Mouse (Mus musculus): ENCODE results near the gene Hist3h2a. TPM values are rescaled to one million over a fixed set of nuclear protein-coding genes. Genes with fewer than 3 reads are reported as not detected.

Hist3h2a gene
- polyA plus RNA-seq, 1 experiment from 2014 or later = 155 TPM

GRCm38 (mm10) chr11:58999158-58999557 is 44.7 kb downstream of the Hist3h2a start:
- H3K9me3 ChIP-seq = no peaks in the 10 kb centered on the region
- no peak overlapping the region for H3K4me2 ChIP-seq (replicated peaks)
- no peaks in the 10 kb centered on the region for H3K36me3 ChIP-seq
- H3K27ac ChIP-seq (replicated peaks) = no peak overlapping the region
- H3K27me3 ChIP-seq = peaks cover 7% of the 10 kb centered on the region; the same call in 1 of the 2 replicates
- peaks cover 7% of the 10 kb centered on the region; the same call in 1 of the 2 replicates for H3K4me1 ChIP-seq
- no peak for ATAC-seq (replicated peaks)
- WGBS = 64% methylated on average over 11 of the region's 11 CpGs
- H3K4me3 ChIP-seq = no peak overlapping the region
- no peak overlapping the region for H3K9ac ChIP-seq (replicated peaks)

- no peak overlapping the region for H3K4me3 ChIP-seq
- H3K36me3 ChIP-seq = no peaks in the 10 kb centered on the region
- no peaks in the 10 kb centered on the region for H3K9me3 ChIP-seq
- H3K4me1 ChIP-seq = 0 out of 2 replicates have a peak, but pooled peaks cover under 1% of the 10 kb centered on the region
- H3K27me3 ChIP-seq = peaks cover 6% of the 10 kb centered on the region; the same call in 1 of the 2 replicates
- 79% methylated on average over 6 of the region's 6 CpGs for WGBS
- H3K27ac ChIP-seq (replicated peaks) = no peak overlapping the region
- no peak for ATAC-seq (replicated peaks)
- no peak overlapping the region for H3K9ac ChIP-seq (replicated peaks)
- no peak overlapping the region for H3K4me2 ChIP-seq (replicated peaks)
Observed at GRCm38 (mm10) chr11:58999830-59000229, 45.3 kb downstream of the Hist3h2a start.

- H3K4me1 ChIP-seq = no peaks in the 10 kb centered on the region
- H3K9me3 ChIP-seq = no peaks in the 10 kb centered on the region
- H3K4me2 ChIP-seq (replicated peaks) = no peak overlapping the region
- no peak overlapping the region for H3K9ac ChIP-seq (replicated peaks)
- 92% methylated on average over 21 of the region's 21 CpGs for WGBS
- H3K27ac ChIP-seq (replicated peaks) = no peak overlapping the region
- ATAC-seq (replicated peaks) = no peak
- H3K4me3 ChIP-seq = no peak overlapping the region
- H3K36me3 ChIP-seq = no peaks in the 10 kb centered on the region
- H3K27me3 ChIP-seq = no peaks in the 10 kb centered on the region; the same call in 1 of the 2 replicates
Observed at GRCm38 (mm10) chr11:59000635-59001034, 46.1 kb downstream of the Hist3h2a start.

- WGBS = 82% methylated on average over 7 of the region's 7 CpGs
- Histone ChIP-seq H3K9ac (replicated peaks) (no peak overlapping the region), H3K9me3 (no peaks in the 10 kb centered on the region), H3K4me3 (no peak overlapping the region), H3K27ac (replicated peaks) (no peak overlapping the region), H3K27me3 (no peaks in the 10 kb centered on the region), H3K4me1 (no peaks in the 10 kb centered on the region), H3K36me3 (no peaks in the 10 kb centered on the region), H3K4me2 (replicated peaks) (no peak overlapping the region)
- no peak for ATAC-seq (replicated peaks)
Observed at GRCm38 (mm10) chr11:59002327-59003079, 48.0 kb downstream of the Hist3h2a start.

Small RNA genes within 50 kb of the gene (microRNA-seq; reads per million reads assigned to microRNA genes)
- not detected for gene Gm44313

Other genes starting within 250 kb of the Hist3h2a start
- not detected in 2 replicates for gene Olfr318, start 230.7 kb upstream of the Hist3h2a start, polyA plus RNA-seq (2015; fragmentation: Nextera tagmentation; extraction: Ambion mirVana)
- gene Olfr317, start 215.5 kb upstream of the Hist3h2a start, polyA plus RNA-seq (2015; fragmentation: Nextera tagmentation; extraction: Ambion mirVana) = 0.06 and 0.10 TPM in 2 replicates
- gene Olfr316, start 202.0 kb upstream of the Hist3h2a start, polyA plus RNA-seq (2015; fragmentation: Nextera tagmentation; extraction: Ambion mirVana) = 0.08 TPM in 1 of 2 replicates, not detected in the other
- gene Olfr315, start 181.5 kb upstream of the Hist3h2a start, polyA plus RNA-seq (2015; fragmentation: Nextera tagmentation; extraction: Ambion mirVana) = not detected in 2 replicates
- not detected in 2 replicates for gene Olfr314, start 171.7 kb upstream of the Hist3h2a start, polyA plus RNA-seq (2015; fragmentation: Nextera tagmentation; extraction: Ambion mirVana)
- gene Fam183b, start 152.7 kb upstream of the Hist3h2a start, polyA plus RNA-seq (2015; fragmentation: Nextera tagmentation; extraction: Ambion mirVana) = 4.9 and 8.4 TPM in 2 replicates
- not detected in 2 replicates for gene Olfr313, start 139.7 kb upstream of the Hist3h2a start, polyA plus RNA-seq (2015; fragmentation: Nextera tagmentation; extraction: Ambion mirVana)
- gene Olfr312, start 125.4 kb upstream of the Hist3h2a start, polyA plus RNA-seq (2015; fragmentation: Nextera tagmentation; extraction: Ambion mirVana) = not detected in 2 replicates
- gene Olfr311, start 115.4 kb upstream of the Hist3h2a start, polyA plus RNA-seq (2015; fragmentation: Nextera tagmentation; extraction: Ambion mirVana) = not detected in 2 replicates
- 22.9 TPM in 2 replicates for gene Gm12258, start 107.5 kb upstream of the Hist3h2a start, polyA plus RNA-seq (2015; fragmentation: Nextera tagmentation; extraction: Ambion mirVana)
- gene 2810021J22Rik, start 87.5 kb upstream of the Hist3h2a start, polyA plus RNA-seq (2015; fragmentation: Nextera tagmentation; extraction: Ambion mirVana) = 11.5 and 11.6 TPM in 2 replicates
- gene Zfp39, start 50.5 kb upstream of the Hist3h2a start, polyA plus RNA-seq (2015; fragmentation: Nextera tagmentation; extraction: Ambion mirVana) = 5.9 and 7.0 TPM in 2 replicates
- not detected in 2 replicates for gene Btnl10, start 36.8 kb upstream of the Hist3h2a start, polyA plus RNA-seq (2015; fragmentation: Nextera tagmentation; extraction: Ambion mirVana)
- gene Rnf187, start 15.8 kb upstream of the Hist3h2a start, polyA plus RNA-seq (2015; fragmentation: Nextera tagmentation; extraction: Ambion mirVana) = 508 and 517 TPM in 2 replicates
- gene Hist3h2ba, start 5.8 kb upstream of the Hist3h2a start, polyA plus RNA-seq (2015; fragmentation: Nextera tagmentation; extraction: Ambion mirVana) = 355 and 373 TPM in 2 replicates
- 1.9 and 2.7 TPM in 2 replicates for gene Trim17, start within 50 bp of the Hist3h2a start, polyA plus RNA-seq (2015; fragmentation: Nextera tagmentation; extraction: Ambion mirVana)
- 22.6 and 24.8 TPM in 2 replicates for gene Trim11, start 23.4 kb downstream of the Hist3h2a start, polyA plus RNA-seq (2015; fragmentation: Nextera tagmentation; extraction: Ambion mirVana)
- gene Obscn, start 181.7 kb downstream of the Hist3h2a start, polyA plus RNA-seq (2015; fragmentation: Nextera tagmentation; extraction: Ambion mirVana) = 0.06 and 0.19 TPM in 2 replicates
- gene Iba57, start 209.1 kb downstream of the Hist3h2a start, polyA plus RNA-seq (2015; fragmentation: Nextera tagmentation; extraction: Ambion mirVana) = 6.8 and 7.1 TPM in 2 replicates
- 0.11 and 0.20 TPM in 2 replicates for gene Gjc2, start 228.5 kb downstream of the Hist3h2a start, polyA plus RNA-seq (2015; fragmentation: Nextera tagmentation; extraction: Ambion mirVana)
- gene Guk1, start 237.5 kb downstream of the Hist3h2a start, polyA plus RNA-seq (2015; fragmentation: Nextera tagmentation; extraction: Ambion mirVana) = 176 and 183 TPM in 2 replicates
- 95.4 and 96.1 TPM in 2 replicates for gene Mrpl55, start 247.8 kb downstream of the Hist3h2a start, polyA plus RNA-seq (2015; fragmentation: Nextera tagmentation; extraction: Ambion mirVana)

Measured in forebrain, embryonic 15.5 days (tissue).